Mouse (Mus musculus): ENCODE results near the gene Tmem62. TPM values are rescaled to one million over a fixed set of nuclear protein-coding genes. Genes with fewer than 3 reads are reported as not detected.

Tmem62 gene
- polyA plus RNA-seq, 1 experiment from 2014 or later: 3.7 TPM

DNA sequence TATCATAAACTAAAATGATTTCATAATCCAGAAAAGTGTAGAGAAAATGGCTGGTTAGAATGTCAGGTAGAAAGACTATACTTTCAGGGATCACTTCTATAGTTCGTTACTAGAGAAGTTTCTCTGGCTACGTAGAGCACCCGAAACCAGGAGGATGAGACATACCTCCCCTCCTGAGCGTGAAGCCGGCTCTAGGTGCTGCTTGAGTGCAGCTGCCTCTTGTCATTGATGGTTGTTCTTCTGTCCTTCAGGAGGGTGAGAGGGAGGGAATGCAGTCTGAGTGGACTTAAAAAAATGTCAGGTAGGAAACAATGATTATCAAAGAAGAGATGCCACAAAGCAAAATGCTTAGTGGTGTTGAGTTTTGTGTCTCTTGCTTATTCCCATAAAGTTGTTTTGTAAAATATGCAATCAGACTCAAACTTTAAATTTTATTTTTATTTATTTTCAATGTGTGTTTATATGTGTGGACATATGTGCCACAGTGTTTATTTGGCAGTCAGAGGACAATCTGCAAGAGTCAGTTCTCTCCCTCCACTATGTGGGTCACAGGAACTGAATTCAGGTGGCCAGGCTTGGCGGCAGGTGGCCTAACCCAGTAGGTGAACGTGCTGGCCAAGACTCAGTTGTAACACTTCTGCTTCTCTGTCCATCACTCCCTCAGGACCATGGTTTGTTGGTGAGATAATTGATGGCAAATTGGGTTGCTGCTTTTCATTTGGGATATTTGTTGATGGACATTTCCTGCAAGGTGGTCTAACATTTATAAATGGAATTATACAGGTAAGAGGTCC is 27.4 kb downstream of the Tmem62 start:
- ATAC-seq (replicated peaks; ENCODE audit: low FRiP score) (no peak), DNase-seq (ENCODE audit: low spot score) (no peak)
- Histone ChIP-seq H3K4me2 (no peak overlapping the region), H3K27ac (ENCODE audit: low read depth, low read length) (no peak overlapping the region), H3K9ac (ENCODE audit: low read depth, low read length) (no peak overlapping the region), H3K36me3 (ENCODE audit: control insufficient read depth, insufficient read depth, low read length) (no peaks in the 10 kb centered on the region), H3K4me3 (ENCODE audit: low read depth, low read length) (no peak overlapping the region), H3K9me3 (ENCODE audit: control insufficient read depth, low read length) (no peaks in the 10 kb centered on the region), H3K4me1 (replicated peaks; ENCODE audit: control insufficient read depth, insufficient read depth, low read length) (peaks cover 3% of the 10 kb centered on the region; the same call in 1 of the 2 replicates), H3K27me3 (replicated peaks; ENCODE audit: control insufficient read depth, insufficient read depth, low read length) (no peaks in the 10 kb centered on the region)
- 75% methylated on average over 7 of the region's 7 CpGs for WGBS

DNA sequence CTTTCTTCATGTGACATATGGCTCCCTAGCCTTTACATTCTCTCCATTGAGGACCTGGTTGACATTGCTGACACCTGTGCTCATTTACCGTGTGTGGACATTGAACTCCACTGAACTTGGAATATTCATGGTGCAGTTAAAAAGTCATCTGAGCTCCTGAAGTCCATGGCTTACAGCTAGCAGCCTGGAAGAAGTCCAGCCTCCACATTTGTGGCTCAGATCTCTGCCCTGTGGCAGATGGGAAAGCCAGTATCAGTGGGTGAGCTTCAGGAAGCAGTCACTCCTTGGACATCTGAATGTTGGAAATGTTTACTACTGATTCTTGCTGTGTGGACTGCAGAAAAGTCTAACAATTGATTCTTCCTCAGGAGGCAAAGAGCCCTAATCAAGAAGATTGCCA is 30.2 kb downstream of the Tmem62 start:
- H3K36me3 ChIP-seq (ENCODE audit: control insufficient read depth, insufficient read depth, low read length): peaks cover under 1% of the 10 kb centered on the region; the same call in 1 of the 2 replicates
- DNase-seq (ENCODE audit: low spot score): no peak
- H3K9ac ChIP-seq (ENCODE audit: low read depth, low read length): no peak overlapping the region
- H3K4me1 ChIP-seq (replicated peaks; ENCODE audit: control insufficient read depth, insufficient read depth, low read length): peaks cover 5% of the 10 kb centered on the region; the same call in 1 of the 2 replicates
- no peaks in the 10 kb centered on the region for H3K27me3 ChIP-seq (replicated peaks; ENCODE audit: control insufficient read depth, insufficient read depth, low read length)
- H3K4me3 ChIP-seq (ENCODE audit: low read depth, low read length): no peak overlapping the region
- no peak overlapping the region for H3K27ac ChIP-seq (ENCODE audit: low read depth, low read length)
- H3K9me3 ChIP-seq (ENCODE audit: control insufficient read depth, low read length): no peaks in the 10 kb centered on the region
- no peak for ATAC-seq (replicated peaks; ENCODE audit: low FRiP score)
- H3K4me2 ChIP-seq: no peak overlapping the region
- 82% methylated on average over 1 of the region's 1 CpGs for WGBS

DNA sequence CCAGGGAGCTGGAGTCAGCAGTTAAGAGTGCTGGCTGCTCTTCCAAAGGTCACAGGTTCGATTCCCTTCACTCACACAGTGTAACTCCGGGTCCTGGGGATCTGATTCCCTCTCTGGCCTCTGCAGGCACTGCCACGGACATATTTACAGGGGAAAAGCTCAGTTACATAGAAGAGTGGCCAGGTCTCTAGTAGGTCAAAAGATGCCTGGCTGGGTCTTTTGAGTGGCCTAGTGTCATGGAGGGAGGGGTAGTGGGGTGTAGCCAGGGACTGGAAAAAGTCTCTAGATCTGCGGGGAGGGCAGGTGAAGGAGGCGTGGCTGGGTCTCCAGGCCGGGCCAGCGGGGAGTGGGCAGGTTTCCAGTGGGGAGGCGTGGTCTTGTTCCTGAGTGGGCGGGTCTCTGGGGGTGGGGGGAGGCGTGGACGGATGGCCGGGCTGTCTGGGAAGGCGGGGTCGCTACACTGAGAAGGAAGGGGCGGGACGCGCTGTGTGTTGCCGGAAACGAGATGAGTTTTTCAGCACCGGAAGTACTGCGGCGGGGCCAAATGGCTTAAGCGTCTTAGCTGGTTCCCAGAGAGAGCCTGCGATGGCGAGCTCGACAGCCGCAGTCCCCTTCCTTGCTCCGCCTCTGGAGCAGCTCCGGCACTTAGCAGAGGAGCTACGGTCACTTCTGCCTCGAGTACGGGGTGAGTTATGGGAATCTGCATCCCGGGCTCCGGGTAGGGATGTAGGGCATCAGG is 31.3 kb downstream of the Tmem62 start, which contains the start of gene Ccndbp1:
Gene Ccndbp1, plus strand, starts transcription at position 479 of the 739 bp plus-strand sequence.
- Histone ChIP-seq H3K27me3 (replicated peaks; ENCODE audit: control insufficient read depth, insufficient read depth, low read length) (no peaks in the 10 kb centered on the region), H3K4me2 (peak within 1 kb of the TSS; percentile 78), H3K27ac (ENCODE audit: low read depth, low read length) (no peak within 1 kb of the TSS), H3K4me3 (ENCODE audit: low read depth, low read length) (peak within 1 kb of the TSS; percentile 81), H3K36me3 (ENCODE audit: control insufficient read depth, insufficient read depth, low read length) (peaks cover 2% of the 10 kb centered on the region; the same call in 1 of the 2 replicates), H3K4me1 (replicated peaks; ENCODE audit: control insufficient read depth, insufficient read depth, low read length) (peaks cover 5% of the 10 kb centered on the region; the same call in 1 of the 2 replicates), H3K9ac (ENCODE audit: low read depth, low read length) (peak within 1 kb of the TSS; percentile 69), H3K9me3 (ENCODE audit: control insufficient read depth, low read length) (no peaks in the 10 kb centered on the region)
- ATAC-seq (replicated peaks; ENCODE audit: low FRiP score) (peak; percentile 96), DNase-seq (ENCODE audit: low spot score) (peak; percentile 88)
- WGBS: 2% methylated on average over 34 of the region's 34 CpGs

- DNase-seq (ENCODE audit: low spot score) (no peak), ATAC-seq (replicated peaks; ENCODE audit: low FRiP score) (peak; percentile 18; the same call in 1 of the 2 replicates)
- no peaks in the 10 kb centered on the region for H3K9me3 ChIP-seq (ENCODE audit: control insufficient read depth, low read length)
- peaks cover 2% of the 10 kb centered on the region; the same call in 1 of the 2 replicates for H3K36me3 ChIP-seq (ENCODE audit: control insufficient read depth, insufficient read depth, low read length)
- H3K4me2 ChIP-seq: peak overlapping the region; percentile 78
- H3K27me3 ChIP-seq (replicated peaks; ENCODE audit: control insufficient read depth, insufficient read depth, low read length): no peaks in the 10 kb centered on the region
- peak overlapping the region; percentile 81 for H3K4me3 ChIP-seq (ENCODE audit: low read depth, low read length)
- H3K9ac ChIP-seq (ENCODE audit: low read depth, low read length): peak overlapping the region; percentile 69
- H3K4me1 ChIP-seq (replicated peaks; ENCODE audit: control insufficient read depth, insufficient read depth, low read length): peaks cover 5% of the 10 kb centered on the region; the same call in 1 of the 2 replicates
- H3K27ac ChIP-seq (ENCODE audit: low read depth, low read length): no peak overlapping the region
- WGBS: under 1% methylated on average over 12 of the region's 12 CpGs
Observed at GRCm38 (mm10) chr2:121008664-121009007, 31.8 kb downstream of the Tmem62 start.

GRCm38 (mm10) chr2:121009071-121009677 is 32.4 kb downstream of the Tmem62 start:
- no peak for ATAC-seq (replicated peaks; ENCODE audit: low FRiP score)
- no peak overlapping the region for H3K27ac ChIP-seq (ENCODE audit: low read depth, low read length)
- WGBS: 27% methylated on average over 5 of the region's 5 CpGs

DNA sequence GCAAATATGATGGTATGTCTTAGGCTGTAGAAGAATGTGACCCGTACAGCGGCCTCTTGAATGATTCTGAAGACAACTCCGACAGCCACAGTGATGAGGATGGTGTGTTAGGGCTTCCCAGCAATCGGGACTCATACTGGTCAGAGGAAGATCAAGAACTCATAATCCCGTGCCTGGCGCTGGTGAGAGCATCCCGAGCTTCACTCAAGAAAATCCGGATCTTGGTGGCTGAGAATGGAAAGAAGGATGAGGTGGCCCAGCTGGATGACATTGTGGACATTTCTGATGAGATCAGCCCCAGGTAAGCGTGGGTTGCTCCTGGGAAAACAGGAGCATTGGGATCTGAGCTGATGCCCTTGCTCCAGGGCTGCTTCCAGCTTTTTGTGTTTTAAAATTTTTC is 35.9 kb downstream of the Tmem62 start:
- Histone ChIP-seq H3K4me3 (ENCODE audit: low read depth, low read length) (no peak overlapping the region), H3K27me3 (replicated peaks; ENCODE audit: control insufficient read depth, insufficient read depth, low read length) (no peaks in the 10 kb centered on the region), H3K36me3 (ENCODE audit: control insufficient read depth, insufficient read depth, low read length) (peaks cover 6% of the 10 kb centered on the region), H3K9me3 (ENCODE audit: control insufficient read depth, low read length) (no peaks in the 10 kb centered on the region), H3K27ac (ENCODE audit: low read depth, low read length) (no peak overlapping the region), H3K9ac (ENCODE audit: low read depth, low read length) (no peak overlapping the region), H3K4me2 (no peak overlapping the region), H3K4me1 (replicated peaks; ENCODE audit: control insufficient read depth, insufficient read depth, low read length) (peaks cover 5% of the 10 kb centered on the region; the same call in 1 of the 2 replicates)
- ATAC-seq (replicated peaks; ENCODE audit: low FRiP score): no peak
- no peak for DNase-seq (ENCODE audit: low spot score)
- 90% methylated on average over 9 of the region's 9 CpGs for WGBS

More at GRCm38 (mm10) chr2:121009071-121009677, 32.4 kb downstream of the Tmem62 start:
- no peak for DNase-seq (ENCODE audit: low spot score)
- Histone ChIP-seq H3K27me3 (replicated peaks; ENCODE audit: control insufficient read depth, insufficient read depth, low read length) (no peaks in the 10 kb centered on the region), H3K36me3 (ENCODE audit: control insufficient read depth, insufficient read depth, low read length) (peaks cover 2% of the 10 kb centered on the region; the same call in 1 of the 2 replicates), H3K4me3 (ENCODE audit: low read depth, low read length) (peak overlapping the region; percentile 81), H3K9ac (ENCODE audit: low read depth, low read length) (peak overlapping the region; percentile 69), H3K4me1 (replicated peaks; ENCODE audit: control insufficient read depth, insufficient read depth, low read length) (peaks cover 5% of the 10 kb centered on the region; the same call in 1 of the 2 replicates), H3K4me2 (peak overlapping the region; percentile 78), H3K9me3 (ENCODE audit: control insufficient read depth, low read length) (no peaks in the 10 kb centered on the region)

DNA sequence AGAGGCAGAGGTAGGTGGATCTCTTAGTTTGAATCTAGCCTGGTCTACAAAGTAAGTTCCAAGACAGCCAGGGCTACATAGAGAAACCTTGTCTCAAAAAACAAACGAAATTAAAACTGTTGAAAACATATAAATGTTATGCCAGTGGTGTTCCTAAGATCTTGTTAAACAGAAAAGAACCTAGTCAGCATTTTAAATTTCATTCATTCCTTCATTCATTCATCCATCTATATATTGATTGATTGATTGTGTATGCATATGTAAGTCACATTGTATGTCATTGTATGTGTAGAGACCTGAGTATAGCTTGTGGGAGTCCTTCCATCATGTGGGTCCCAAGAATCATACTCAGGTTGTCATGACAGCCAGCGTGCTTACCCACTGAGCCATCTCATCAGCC is 38.7 kb downstream of the Tmem62 start:
- H3K36me3 ChIP-seq (ENCODE audit: control insufficient read depth, insufficient read depth, low read length): peaks cover 9% of the 10 kb centered on the region
- no peak overlapping the region for H3K27ac ChIP-seq (ENCODE audit: low read depth, low read length)
- H3K9me3 ChIP-seq (ENCODE audit: control insufficient read depth, low read length): no peaks in the 10 kb centered on the region
- H3K4me3 ChIP-seq (ENCODE audit: low read depth, low read length): no peak overlapping the region
- H3K4me2 ChIP-seq: no peak overlapping the region
- no peaks in the 10 kb centered on the region for H3K4me1 ChIP-seq (replicated peaks; ENCODE audit: control insufficient read depth, insufficient read depth, low read length)
- no peak overlapping the region for H3K9ac ChIP-seq (ENCODE audit: low read depth, low read length)
- DNase-seq (ENCODE audit: low spot score) (no peak), ATAC-seq (replicated peaks; ENCODE audit: low FRiP score) (no peak)
- 77% methylated on average over 2 of the region's 2 CpGs for WGBS
- H3K27me3 ChIP-seq (replicated peaks; ENCODE audit: control insufficient read depth, insufficient read depth, low read length): no peaks in the 10 kb centered on the region

DNA sequence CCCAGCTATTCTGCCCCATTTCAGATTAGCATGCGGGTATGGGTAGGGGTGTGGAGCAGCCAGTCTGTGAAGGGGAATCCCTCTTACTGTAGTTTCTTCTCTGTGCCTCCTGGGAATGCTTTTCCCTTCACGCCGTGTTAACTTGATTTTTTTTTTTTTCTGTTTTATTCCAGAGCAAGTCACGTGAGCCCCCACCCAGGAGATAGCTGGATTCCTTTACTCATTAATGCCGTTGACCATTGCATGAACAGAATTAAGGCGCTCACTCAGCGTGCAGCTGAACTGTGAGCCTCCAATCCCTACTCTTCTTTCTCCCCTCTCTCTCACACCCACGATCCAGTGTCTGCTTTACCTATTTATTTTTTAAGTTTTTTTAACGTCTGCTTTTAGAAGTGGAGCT is 39.4 kb downstream of the Tmem62 start:
- H3K4me2 ChIP-seq: no peak overlapping the region
- no peak overlapping the region for H3K4me3 ChIP-seq (ENCODE audit: low read depth, low read length)
- DNase-seq (ENCODE audit: low spot score) (no peak), ATAC-seq (replicated peaks; ENCODE audit: low FRiP score) (no peak)
- no peaks in the 10 kb centered on the region for H3K9me3 ChIP-seq (ENCODE audit: control insufficient read depth, low read length)
- WGBS: 88% methylated on average over 9 of the region's 9 CpGs
- peaks cover 9% of the 10 kb centered on the region for H3K36me3 ChIP-seq (ENCODE audit: control insufficient read depth, insufficient read depth, low read length)
- no peak overlapping the region for H3K9ac ChIP-seq (ENCODE audit: low read depth, low read length)
- no peak overlapping the region for H3K27ac ChIP-seq (ENCODE audit: low read depth, low read length)
- H3K4me1 ChIP-seq (replicated peaks; ENCODE audit: control insufficient read depth, insufficient read depth, low read length): no peaks in the 10 kb centered on the region
- no peaks in the 10 kb centered on the region for H3K27me3 ChIP-seq (replicated peaks; ENCODE audit: control insufficient read depth, insufficient read depth, low read length)
